Mouse (Mus musculus) retina, embryonic 14.5 days (tissue): Measurements from ENCODE around the gene Cish.
"Not testable (repeated sequence)": the region's sequence is repeated elsewhere in the genome, so short reads cannot be mapped to it uniquely, and the experiment has no call there.

Experiments used
- DNase-seq: peaks from one replicate; pipeline ENCODE4 v3.0.0-alpha.2; 2015; ENCODE audit warnings: low spot score

The Cish gene

DNA sequence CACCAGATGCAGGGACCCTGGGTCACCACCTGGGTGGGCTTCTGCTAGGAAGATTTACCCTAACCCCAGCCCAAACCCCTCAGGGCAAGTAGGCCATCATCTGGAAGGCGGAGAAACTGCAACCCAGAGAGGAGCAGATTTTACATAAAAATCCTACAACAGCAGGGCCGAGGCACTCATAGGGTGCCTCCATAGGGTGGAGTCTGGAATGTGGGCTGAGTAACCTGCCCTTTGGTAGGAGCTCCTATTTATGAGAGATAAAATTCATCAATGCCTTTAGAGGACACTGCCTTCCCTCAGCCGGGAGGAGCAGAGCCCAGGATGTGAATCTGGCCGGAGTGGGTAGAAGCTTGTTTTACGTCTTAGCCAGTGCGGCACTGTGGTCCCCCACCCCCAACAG, 3.0 kb downstream of the Cish start:
- DNase-seq, result no peak

DNA sequence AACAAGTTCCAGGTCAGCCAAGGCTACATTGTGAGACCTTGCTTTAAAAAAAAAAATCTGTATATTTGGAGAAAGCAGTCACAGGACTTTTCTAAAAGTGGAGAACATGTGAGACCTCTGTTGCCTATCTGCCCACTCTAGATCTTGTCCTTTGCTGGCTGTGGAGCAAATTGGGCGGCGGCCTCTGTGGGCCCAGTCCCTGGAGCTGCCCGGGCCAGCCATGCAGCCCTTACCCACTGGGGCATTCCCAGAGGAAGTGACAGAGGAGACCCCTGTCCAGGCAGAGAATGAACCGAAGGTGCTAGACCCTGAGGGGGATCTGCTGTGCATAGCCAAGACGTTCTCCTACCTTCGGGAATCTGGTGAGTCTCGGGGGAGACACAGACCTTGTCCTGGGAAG, 4.0 kb downstream of the Cish start:
- DNase-seq, result no peak

DNA sequence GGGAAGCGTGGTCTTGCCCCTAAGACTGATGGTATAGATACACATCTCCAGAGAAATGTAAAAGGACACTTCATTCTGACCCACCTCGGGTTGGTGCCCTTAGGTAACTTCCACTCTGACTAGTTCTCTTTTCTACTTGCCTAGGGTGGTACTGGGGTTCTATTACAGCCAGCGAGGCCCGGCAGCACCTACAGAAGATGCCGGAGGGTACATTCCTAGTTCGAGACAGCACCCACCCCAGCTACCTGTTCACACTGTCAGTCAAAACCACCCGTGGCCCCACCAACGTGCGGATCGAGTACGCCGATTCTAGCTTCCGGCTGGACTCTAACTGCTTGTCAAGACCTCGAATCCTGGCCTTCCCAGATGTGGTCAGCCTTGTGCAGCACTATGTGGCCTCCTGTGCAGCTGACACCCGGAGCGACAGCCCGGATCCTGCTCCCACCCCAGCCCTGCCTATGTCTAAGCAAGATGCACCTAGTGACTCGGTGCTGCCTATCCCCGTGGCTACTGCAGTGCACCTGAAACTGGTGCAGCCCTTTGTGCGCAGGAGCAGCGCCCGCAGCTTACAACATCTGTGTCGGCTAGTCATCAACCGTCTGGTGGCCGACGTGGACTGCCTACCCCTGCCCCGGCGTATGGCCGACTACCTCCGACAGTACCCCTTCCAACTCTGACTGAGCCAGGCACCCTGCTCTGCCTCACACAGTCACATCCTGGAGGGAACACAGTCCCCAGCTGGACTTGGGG, 4.6 kb downstream of the Cish start:
- DNase-seq, result no peak

DNA sequence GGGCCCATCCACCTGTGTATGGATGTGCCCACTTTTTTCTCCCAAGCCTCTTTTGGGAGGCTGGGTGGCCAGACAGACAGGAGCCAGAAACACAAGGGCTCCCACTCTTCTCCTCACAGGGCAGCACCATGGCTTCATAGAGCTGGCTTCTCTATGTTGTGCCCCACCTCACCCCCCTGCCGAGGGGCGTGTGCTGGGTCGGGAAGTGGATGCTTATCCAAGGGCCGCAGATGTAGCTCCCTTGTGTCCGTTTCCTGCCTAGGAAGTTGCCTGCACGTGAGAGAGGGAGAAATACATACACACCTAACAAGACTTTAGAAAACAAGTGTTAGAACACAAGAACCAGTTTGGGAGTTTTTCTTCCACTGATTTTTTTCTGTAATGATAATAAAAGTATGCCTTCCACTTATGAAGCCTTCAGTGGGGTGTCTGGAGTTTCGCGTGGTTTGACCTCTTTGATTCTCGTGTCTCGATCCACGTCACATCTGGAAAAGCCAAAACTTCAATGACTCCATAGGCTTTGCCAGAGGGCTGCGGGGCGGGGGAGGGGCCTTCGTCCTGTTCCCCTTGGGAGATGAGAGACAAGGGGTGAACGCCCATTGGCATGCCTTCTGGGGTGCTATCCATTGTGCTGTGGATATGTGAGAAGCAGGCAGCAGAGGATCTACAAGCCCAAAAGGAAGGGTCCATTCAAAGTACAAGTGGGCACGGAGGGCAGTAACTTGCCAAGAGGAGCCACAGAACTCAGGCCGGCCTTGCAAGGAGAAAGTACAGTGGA, 5.9 kb downstream of the Cish start:
- no peak for DNase-seq

DNA sequence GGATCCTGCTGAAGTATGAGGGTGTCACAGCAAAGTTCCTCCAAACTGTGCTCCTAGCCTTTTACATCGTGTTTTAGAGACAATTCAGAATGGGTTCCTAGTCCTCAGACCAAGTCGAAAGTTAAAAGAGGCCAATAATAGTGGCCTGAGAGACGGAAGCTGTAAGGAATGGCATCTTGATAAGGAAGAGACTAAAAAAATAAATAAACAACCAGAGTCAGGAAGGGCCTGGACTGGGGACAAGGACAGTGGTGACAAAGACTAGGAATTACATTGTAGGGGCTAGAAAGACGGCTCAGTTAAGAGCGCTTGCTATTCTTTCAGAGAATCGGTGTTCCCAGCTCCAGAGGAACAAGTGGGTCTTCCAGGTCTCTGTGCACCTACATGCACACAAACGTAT, 6.8 kb downstream of the Cish start:
- DNase-seq, result no peak

DNA sequence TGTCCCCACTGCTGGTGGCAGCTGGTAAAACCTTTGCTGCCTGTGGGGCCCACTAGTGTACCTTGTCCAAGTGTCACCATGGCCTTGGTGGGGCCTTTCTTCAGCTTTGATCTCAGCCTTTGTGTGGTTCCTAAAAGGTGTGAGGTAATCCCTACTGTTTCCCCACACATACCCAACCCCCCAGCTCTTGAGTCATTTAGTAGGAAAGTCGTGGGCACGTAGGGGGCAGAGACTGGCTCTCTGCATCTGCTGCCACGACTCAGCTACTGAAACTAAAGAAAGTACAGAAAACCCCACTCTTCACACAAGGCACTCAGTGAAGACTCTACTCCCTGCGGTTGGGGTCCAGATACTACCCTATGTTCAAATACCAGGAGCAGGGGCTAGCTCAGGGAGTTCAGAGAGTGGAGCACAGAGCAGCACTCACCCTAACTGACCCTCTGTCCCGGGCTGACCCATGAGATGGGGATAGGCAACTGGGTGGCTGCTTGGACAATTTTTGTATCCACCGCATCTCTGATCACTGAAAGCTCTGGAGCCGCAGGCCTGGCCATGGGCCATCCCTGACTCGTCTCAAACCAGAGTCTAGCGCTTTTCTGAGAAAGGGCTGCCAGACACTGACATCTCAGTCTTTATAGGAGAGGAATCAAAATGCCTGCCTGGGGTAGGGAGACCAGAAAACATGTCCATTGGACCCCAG, 7.4 kb downstream of the Cish start:
- DNase-seq, result no peak

DNA sequence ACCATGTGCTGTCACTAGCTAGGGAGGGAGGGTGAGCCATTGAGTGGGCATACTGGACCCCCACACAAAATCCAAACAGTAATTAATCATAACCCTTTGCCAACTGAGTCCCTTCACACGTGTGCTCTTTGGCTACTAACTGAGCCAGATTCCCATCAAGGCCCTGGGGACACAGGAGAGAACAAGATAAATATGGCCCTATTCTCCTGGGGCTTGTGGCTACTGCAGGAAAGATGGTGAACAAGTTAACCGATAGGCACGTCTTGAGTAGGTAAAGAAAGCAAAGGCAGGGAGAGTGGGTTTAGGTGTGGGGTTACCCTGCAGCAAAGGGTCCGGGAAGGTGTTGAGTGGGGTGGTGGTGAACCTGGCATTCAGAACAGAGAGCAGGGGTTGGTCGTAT, 8.1 kb downstream of the Cish start:
- DNase-seq, result no peak

DNA sequence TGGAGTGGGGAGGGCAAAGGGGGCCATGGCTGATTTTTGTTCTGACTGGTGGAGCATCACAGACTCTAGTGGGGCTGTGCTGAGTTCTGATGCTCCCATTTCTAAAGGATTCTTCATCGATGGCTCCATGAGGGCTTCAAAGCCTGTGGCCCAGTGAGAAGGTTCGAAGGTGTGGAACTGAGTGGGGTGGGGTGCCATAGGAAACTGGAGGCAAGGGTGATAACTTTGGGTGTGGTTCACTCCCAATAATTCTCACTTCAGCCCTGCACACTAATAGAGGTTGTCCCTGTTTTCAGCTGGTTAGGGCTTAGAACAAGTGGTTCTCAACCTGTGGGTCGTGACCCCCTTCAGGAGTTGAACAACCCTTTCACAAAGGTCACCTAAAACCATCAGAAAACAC, 8.6 kb downstream of the Cish start:
- DNase-seq, result no peak

DNA sequence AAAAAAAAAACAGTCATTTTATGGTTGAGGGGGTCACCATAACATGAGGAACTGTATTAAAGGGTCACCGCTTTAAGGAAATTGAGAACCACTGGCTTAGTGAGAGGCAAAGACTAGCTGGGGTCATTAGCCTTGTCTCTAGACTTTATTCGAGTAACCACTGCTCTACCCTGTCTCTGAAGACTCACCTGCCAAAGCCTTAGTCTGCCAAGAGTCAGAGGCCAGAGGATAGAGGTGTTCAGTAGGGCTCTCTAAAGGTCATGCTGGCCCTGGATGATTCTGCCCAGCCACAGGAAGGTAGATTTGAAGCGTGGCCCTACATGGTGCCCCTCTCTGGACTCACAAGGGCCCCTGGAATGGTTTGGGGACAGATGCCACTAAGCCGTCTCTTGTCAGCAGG, 9.2 kb downstream of the Cish start:
- DNase-seq, result no peak

DNA sequence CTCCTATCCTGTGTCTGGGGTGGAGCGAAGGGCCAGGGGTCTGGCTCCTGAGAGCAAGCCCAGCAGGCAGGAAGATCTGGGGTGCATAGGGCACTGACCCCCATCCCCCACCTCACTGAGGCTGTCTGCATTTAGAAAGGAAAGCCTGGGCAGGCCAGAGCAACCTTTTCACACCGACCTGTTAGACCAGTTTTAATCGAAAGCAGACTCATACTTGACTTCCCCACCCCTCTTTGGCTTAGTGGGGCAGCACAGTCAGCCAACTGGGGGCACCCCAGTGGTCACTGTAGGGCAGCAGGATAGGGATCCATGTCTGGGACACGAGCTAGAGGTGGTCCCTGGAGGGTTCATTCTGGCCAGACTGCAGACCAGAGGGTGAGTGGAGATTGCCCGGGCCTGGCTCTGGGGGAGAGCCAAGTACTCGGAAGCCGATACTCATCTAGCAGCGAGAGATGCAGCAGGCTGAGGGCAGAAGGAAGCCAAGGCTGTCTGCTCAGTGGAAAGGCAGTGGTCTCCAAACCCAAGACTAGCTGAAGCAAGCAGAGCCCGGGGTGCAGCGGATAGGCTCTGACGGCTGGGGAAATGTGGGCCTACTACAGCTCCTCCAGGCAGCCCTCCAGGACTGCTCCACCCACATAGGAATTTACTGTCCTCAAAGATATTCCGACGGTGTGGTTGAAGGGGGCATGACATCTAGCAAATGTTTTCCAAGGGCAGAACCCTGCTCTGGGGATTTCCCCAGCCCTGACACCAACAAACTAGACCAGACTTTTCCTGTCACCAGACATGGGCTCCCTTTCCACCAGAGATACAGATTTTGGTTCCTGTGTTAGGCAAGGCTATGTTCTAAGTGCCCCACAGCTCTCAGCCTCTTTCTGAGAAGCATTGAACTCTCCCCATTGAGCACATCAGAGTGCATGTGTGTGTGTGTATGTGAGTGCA, 10.0 kb downstream of the Cish start:
- DNase-seq, result no peak

DNA sequence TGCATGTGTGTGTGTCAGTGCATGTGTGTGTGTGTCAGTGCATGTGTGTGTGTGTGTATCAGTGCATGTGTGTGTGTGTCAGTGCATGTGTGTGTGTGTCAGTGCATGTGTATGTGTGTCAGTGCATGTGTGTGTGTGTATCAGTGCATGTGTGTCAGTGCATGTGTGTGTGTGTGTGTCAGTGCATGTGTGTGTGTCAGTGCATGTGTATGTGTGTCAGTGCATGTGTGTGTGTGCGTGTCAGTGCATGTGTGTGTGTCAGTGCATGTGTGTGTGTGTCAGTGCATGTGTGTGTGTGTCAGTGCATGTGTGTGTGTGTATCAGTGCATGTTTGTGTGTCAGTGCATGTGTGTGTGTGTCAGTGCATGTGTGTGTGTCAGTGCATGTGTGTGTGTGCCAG, 10.8 kb downstream of the Cish start:
- DNase-seq, result not testable (repeated sequence)

DNA sequence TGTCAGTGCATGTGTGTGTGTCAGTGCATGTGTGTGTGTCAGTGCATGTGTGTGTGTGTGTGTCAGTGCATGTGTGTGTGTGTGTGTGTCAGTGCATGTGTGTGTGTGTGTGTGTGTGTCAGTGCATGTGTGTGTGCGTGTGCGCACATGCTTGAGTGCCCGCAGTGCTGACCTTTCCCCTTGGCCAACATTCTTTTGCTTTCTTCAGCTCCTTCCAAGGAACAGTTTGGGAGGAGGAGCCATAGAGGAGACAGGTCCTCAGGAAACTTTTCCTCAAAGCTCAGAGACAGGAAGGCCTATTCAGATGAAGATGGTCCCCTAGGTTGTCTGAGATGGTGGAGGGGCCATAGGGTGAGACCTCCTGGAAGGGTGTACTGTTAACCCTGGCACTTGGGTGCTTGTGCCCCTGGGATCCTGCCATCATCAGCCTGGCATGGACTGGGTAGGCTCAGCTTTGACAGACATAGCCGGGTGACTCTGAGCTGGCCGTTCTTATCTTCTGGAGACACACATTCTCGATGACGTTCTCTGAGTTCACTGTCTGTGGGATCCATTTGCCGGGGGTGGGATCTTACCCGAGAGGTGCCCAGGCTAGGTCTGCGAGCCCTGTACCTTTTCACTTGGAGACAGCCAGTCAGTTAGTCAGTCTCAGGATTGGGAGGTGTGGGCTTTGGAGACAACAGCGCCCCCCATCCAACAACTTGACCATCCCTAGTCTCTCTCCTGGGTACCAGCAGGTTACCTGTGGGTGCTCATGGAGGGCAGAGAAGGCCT, 11.5 kb downstream of the Cish start:
- DNase-seq, result no peak

DNA sequence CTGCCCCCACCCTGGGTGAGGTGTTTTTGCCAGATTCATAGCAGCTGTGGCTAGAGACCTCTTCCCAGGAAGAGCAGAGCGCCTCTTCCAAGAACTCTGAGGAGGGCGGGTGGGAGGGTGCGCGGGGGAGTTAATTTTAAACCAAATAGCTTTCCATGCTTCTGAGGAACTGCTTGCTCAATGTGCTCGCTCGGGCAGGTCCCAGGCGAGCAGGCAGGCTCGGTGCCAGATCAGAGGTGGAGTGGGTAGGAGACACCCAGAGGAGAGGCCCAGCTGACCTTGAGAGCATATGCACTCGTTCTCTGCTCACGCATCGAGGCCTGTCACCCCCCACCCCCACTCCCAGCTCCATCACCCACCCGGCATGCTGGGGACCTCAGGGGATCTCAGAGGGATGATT, 12.1 kb downstream of the Cish start:
- no peak for DNase-seq

DNA sequence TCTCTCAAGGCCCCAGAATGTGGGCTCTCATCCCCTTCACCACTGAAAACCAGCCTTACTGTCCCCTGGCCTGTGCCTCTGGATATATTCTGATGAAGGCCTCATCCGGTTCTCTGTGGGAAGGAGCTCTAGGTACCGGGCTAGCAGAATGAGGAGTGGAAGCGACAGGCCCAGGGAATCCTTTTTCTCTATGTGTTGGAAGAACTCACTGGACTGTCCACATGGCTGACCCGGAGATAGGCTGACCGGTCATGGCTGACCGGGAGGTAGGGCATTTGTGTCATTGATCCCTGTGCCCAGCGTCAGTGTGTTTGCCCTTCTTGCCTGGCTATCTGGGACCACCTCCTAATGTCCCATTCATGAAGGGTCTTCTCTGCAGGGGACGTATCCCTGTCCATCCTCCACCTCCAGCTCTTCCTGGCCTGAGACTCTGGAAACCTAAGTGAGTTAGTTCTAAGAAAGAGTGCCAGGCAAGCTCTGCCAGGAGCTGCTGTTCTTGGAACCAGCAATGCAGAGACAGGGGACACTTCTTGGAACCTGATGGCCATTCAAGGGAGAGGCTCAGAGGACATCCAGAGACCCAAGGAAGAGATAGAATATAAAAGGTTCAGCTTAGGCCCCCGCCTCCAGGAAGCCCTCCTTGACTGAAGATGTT, 12.6 kb downstream of the Cish start:
- no peak for DNase-seq

DNA sequence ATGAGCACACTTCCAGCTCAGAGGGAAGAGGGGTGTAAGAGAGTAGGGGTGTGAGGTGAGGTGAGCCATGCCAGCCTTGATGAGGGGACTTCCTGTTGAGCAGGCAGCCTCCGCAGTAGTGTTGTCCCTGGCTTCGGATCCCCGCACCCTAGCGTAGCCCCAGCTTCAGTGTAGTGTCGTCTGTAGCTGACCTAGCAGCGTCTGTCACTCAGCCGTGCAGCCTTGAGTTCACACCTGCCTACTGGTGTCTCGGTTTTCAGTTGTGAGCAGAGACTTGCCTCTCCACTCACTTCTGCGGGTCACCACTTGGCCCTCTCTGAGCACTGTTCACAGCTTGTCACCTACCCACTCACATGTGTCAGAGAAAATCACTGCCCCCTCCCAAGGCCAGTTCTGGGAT, 13.3 kb downstream of the Cish start:
- no peak for DNase-seq

DNA sequence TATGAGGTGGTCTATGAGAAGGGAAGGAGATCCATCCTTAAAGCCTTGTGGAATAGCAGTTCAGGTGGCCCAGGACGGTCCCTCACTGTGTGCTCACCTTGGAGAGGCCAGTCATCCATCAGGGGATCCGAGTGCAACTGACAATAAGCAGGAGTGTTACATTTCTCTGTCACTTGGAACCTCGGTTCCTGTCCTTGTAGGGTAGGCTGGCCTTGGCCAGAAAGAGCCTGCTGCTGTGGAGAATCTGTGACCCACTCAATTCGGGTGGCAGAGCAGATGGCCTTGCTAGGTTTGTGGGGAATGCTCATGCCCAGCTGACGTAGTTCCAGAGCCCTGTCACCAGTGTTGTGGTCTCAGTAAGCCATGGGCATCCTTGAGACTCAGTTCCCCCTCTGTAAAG, 13.8 kb downstream of the Cish start:
- DNase-seq, result no peak

DNA sequence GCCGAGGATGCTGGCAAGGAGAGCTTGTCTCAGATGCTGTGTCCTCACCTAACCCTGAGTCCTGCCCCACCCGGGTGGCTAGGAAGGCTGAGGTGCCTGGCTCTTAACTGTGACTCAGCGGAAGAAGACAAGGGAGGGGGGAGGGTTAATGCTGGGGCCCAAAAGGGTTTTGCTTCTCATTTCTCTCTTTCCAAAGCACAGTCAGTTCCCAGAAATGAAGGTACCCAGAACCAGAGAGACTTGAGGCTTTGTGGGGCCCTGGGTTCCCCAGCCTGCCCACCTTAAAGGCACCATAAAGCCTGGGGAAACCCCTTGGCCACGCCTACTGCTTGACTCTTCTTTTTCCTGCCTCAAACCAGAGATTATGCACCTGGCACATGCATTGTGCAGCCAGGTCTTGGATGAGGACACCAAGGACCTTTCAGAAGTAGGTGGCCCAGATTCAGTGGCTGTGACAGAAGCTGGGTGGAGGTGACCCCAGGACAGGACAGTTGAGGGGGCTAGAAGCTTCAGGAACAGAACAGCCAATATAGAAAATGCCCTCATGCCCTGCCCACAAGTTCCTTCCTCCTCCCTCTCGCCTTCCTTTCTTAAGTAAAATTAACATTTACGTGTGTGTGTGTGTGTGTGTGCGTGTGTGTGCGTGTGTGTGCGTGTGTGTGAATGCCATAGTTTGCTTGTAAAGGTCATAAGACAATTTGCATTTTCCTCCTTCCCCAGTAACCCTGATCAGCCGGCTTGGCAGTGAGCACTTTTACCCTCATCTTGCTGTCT, 17.2 kb downstream of the Cish start:
- DNase-seq, result no peak

DNA sequence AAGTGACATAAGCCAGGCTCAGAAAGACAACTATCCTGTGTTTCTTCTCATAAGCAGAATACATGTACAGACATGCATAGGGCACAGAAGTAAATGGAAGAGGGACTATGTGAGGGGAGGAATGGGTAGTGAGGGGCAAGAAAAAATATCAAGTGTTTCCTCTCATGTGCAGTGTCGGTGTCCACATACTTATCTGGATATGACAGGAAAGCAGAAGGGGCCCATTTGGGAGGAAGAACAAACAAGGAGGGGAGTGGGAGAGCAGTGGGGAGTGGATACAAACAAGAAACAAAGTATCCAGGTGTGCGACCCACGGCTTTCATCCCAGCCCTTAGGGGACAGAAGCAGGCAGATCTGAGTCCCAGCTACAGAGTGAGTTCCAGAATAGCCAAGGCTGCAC, 18.1 kb downstream of the Cish start:
- DNase-seq, result no peak

DNA sequence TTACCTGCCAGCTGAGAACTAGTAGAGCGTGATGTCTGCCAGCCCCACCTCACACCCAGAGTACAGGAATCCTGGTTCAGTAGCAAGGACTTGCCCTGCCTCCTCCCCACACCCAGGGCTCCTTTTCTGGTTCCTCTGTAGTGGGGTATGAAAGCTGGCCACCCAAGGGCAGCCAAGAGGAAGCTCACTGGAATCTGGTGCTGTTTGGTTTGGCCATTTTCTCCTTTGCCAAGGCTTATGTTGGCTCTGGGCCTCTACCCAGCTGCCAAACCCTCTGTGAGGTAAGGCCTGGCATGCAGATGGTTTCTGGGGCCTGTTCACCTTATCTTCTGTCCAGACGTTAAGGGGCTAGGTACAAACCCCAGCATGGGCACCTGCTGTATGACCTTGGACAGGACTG, 20.0 kb downstream of the Cish start:
- DNase-seq, result no peak

DNA sequence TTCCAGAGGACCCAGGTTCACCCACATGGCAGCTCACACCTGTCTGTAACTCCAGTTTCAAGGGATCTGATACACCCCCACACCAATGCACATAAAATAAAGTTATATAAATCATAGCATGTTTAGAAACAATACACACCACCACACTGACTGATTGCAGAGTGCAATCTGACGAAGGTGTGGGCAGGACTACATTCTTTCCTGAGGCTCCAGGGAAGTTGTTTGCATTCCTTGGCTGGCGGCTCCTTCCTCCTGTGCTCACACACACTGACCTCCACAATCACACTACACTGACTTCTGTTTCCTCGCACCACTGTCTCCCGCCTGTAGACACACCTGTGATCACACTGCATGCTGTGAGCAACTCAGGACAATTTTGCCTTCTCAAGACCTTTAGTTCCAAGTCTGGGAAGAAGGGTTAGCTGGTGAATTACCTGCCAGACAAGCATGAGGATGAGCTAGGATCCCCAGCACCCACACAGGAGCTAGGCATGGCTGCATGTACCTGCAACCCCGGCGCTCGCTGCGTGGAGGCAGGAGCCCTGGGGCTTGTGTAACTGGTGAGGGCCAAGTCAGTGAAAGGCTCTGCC, 26.7 kb downstream of the Cish start:
- DNase-seq, result no peak
